Mouse (Mus musculus) midbrain, embryonic 14.5 days (tissue): ENCODE results near the gene Adcy3. TPM values are rescaled to one million over a fixed set of nuclear protein-coding genes. Genes with fewer than 3 reads are reported as not detected.

Experiments
- ATAC-seq: fragments of 200-750 bp; cut with Nextera tagmentation; 2 replicates; pipeline ENCODE4 v1.8.0; 2017; ENCODE audit warnings: moderate number of reproducible peaks, moderate library complexity; ENCODE audit not compliant: low FRiP score, low TSS enrichment
- DNase-seq: peaks from one replicate; pipeline ENCODE4 v3.0.0-alpha.2; 2015
- H3K27ac ChIP-seq: fragments of 300-500 bp; sonication (generic); replicated peaks from 2 replicates; pipeline ENCODE4 v1.5.1; 2014; ENCODE audit warnings: mild to moderate bottlenecking, low read depth, low read length, moderate library complexity
- H3K27me3 ChIP-seq: fragments of 300-500 bp; sonication (generic); 2 replicates; pipeline ENCODE4 v1.6.1; 2014; ENCODE audit warnings: low read length, control low read depth, mixed read lengths; ENCODE audit not compliant: control insufficient read depth, insufficient read depth
- H3K36me3 ChIP-seq: fragments of 300-500 bp; sonication (generic); 2 replicates; pipeline ENCODE4 v1.6.1; 2014; ENCODE audit warnings: low read length, control low read depth; ENCODE audit not compliant: control insufficient read depth, insufficient read depth
- H3K4me1 ChIP-seq: fragments of 300-500 bp; sonication (generic); 2 replicates; pipeline ENCODE4 v1.6.1; 2014; ENCODE audit warnings: mild to moderate bottlenecking, antibody characterized with exemption, low read length, control low read depth; ENCODE audit not compliant: control insufficient read depth, insufficient read depth
- H3K4me2 ChIP-seq: fragments of 300-500 bp; sonication (generic); 2 replicates; pipeline ENCODE4 v1.6.1; 2014; ENCODE audit warnings: mild to moderate bottlenecking, low read length, moderate library complexity
- H3K4me3 ChIP-seq: fragments of 300-500 bp; sonication (generic); replicated peaks from 2 replicates; pipeline ENCODE4 v1.5.1; 2014; ENCODE audit warnings: low read depth, low read length
- H3K9ac ChIP-seq: fragments of 300-500 bp; sonication (generic); replicated peaks from 2 replicates; pipeline ENCODE4 v1.6.1; 2014; ENCODE audit warnings: mild to moderate bottlenecking, low read length, moderate library complexity
- H3K9me3 ChIP-seq: fragments of 300-500 bp; sonication (generic); 2 replicates; pipeline ENCODE4 v1.6.1; 2016; ENCODE audit warnings: low read length, control low read depth, mixed read lengths; ENCODE audit not compliant: control insufficient read depth
- WGBS: fragments of 180-500 bp; shearing (Covaris S2); extraction: QIAGEN DNeasy Blood & Tissue Kit; methylation state at CpG from one replicate; pipeline ENCODE4 v1.1.7; 2014; 5-methylcytosine and 5-hydroxymethylcytosine counted together
- polyA plus RNA-seq: library from polyadenylated mRNA; unstranded; fragments of >200 nt; fragmentation: Nextera tagmentation; extraction: Ambion mirVana; gene quantifications from 2 replicates; pipeline ENCODE4 v1.2.1, GENCODE M21; 2014

Adcy3 gene
- polyA plus RNA-seq, 1 experiment from 2014 or later, result 9.6 TPM

DNA sequence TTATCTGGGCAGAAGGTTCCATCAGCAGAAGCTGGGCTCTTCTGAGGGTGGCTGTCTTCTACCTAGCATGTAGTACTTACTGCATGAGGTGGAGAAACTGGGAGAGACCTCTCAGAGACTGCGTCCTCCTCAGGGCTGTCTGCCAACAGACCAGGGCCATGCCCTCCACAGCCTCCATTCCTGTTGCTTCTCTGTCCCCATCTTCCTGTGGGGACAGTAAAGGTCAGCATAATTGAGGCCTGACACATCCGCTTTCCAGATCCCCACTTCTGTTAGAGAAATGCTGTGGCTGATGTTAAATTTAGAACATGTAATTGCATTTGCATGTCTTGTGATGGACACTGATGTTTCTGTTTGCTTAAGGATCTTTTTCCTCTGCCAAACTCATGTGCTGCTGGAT, 18.0 kb downstream of the Adcy3 start:
- ATAC-seq (no peak), DNase-seq (no peak)
- Histone ChIP-seq H3K36me3 (no peaks in the 10 kb centered on the region), H3K27ac (no peak overlapping the region), H3K4me2 (no peak overlapping the region), H3K27me3 (no peaks in the 10 kb centered on the region), H3K9me3 (no peaks in the 10 kb centered on the region), H3K4me1 (no peaks in the 10 kb centered on the region), H3K4me3 (no peak overlapping the region), H3K9ac (no peak overlapping the region)
- 89% methylated on average over 2 of the region's 2 CpGs for WGBS

- Histone ChIP-seq H3K4me3 (no peak overlapping the region), H3K27me3 (no peaks in the 10 kb centered on the region), H3K4me1 (no peaks in the 10 kb centered on the region), H3K4me2 (no peak overlapping the region), H3K9ac (no peak overlapping the region), H3K9me3 (no peaks in the 10 kb centered on the region), H3K27ac (no peak overlapping the region), H3K36me3 (no peaks in the 10 kb centered on the region)
- ATAC-seq (no peak), DNase-seq (no peak)
- 94% methylated on average over 3 of the region's 3 CpGs for WGBS
Measured at GRCm38 (mm10) chr12:4151969-4152368, 19.1 kb downstream of the Adcy3 start.

DNA sequence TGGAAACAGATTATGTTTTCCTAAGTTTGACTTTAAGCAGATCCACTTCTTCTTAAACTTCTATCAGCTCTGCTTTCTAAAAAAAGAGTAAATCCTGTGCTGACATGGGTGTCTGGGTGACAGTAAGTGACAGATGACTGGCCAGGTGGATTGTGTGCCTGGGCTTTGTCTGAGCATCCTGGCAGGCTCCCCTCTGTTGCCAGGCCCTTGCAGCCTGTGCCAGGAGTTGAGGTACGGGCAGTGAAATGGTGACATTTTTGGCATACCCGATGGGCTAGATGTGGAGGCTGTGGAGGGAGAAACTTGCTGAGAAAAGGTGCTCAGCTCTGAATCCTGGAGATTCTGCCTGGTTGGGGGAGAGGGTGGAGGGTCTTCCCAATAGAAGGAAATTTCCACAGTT, 24.6 kb downstream of the Adcy3 start:
- no peak for DNase-seq
- H3K4me1 ChIP-seq, result no peaks in the 10 kb centered on the region
- 87% methylated on average over 2 of the region's 2 CpGs for WGBS
- H3K4me2 ChIP-seq, result no peak overlapping the region
- no peak overlapping the region for H3K9ac ChIP-seq
- H3K9me3 ChIP-seq, result no peaks in the 10 kb centered on the region
- H3K27ac ChIP-seq, result no peak overlapping the region
- no peak overlapping the region for H3K4me3 ChIP-seq
- no peaks in the 10 kb centered on the region for H3K27me3 ChIP-seq
- no peak for ATAC-seq
- no peaks in the 10 kb centered on the region for H3K36me3 ChIP-seq

- Histone ChIP-seq H3K4me1 (no peaks in the 10 kb centered on the region), H3K4me3 (no peak overlapping the region), H3K27ac (no peak overlapping the region), H3K4me2 (no peak overlapping the region), H3K9ac (no peak overlapping the region), H3K36me3 (no peaks in the 10 kb centered on the region), H3K9me3 (no peaks in the 10 kb centered on the region), H3K27me3 (no peaks in the 10 kb centered on the region)
- 89% methylated on average over 3 of the region's 3 CpGs for WGBS
- DNase-seq, result no peak
- ATAC-seq, result no peak
Measured at GRCm38 (mm10) chr12:4158179-4158578, 25.3 kb downstream of the Adcy3 start.

- Histone ChIP-seq H3K4me1 (no peaks in the 10 kb centered on the region), H3K4me3 (no peak overlapping the region), H3K36me3 (no peaks in the 10 kb centered on the region), H3K9me3 (no peaks in the 10 kb centered on the region), H3K4me2 (no peak overlapping the region), H3K27me3 (no peaks in the 10 kb centered on the region), H3K27ac (no peak overlapping the region), H3K9ac (no peak overlapping the region)
- WGBS, result 91% methylated on average over 7 of the region's 7 CpGs
- ATAC-seq (no peak), DNase-seq (no peak)
Measured at GRCm38 (mm10) chr12:4158868-4159632, 26.1 kb downstream of the Adcy3 start.

DNA sequence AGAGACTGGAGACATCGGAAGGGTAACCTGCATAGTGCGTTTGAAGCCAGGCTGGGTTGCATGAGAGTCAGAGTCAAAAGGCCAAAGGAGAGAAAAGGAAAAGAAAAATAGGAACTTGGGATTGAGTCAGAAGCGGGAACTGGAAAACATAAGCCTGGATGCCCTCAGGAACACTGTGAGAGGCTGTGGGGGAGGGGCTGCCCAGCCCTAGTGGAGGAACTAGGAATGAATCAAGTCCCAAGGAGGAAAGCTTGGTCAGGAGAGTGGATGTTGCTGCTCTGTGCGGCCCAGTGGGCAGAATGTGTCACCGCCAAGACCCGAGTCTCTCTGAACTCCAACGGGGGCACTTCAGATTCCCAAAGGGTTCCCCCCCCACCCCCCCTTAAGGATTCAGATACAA, 27.4 kb downstream of the Adcy3 start:
- Histone ChIP-seq H3K4me3 (no peak overlapping the region), H3K36me3 (no peaks in the 10 kb centered on the region), H3K4me1 (no peaks in the 10 kb centered on the region), H3K4me2 (no peak overlapping the region), H3K27ac (no peak overlapping the region), H3K9me3 (no peaks in the 10 kb centered on the region), H3K9ac (no peak overlapping the region), H3K27me3 (no peaks in the 10 kb centered on the region)
- DNase-seq (no peak), ATAC-seq (no peak)
- WGBS, result 70% methylated on average over 7 of the region's 7 CpGs

GRCm38 (mm10) chr12:4162886-4163285, 30.0 kb downstream of the Adcy3 start:
- no peaks in the 10 kb centered on the region for H3K4me1 ChIP-seq
- no peak overlapping the region for H3K4me3 ChIP-seq
- H3K27ac ChIP-seq, result no peak overlapping the region
- 44% methylated on average over 2 of the region's 2 CpGs for WGBS
- ATAC-seq (no peak), DNase-seq (no peak)
- no peaks in the 10 kb centered on the region for H3K9me3 ChIP-seq
- no peak overlapping the region for H3K4me2 ChIP-seq
- no peaks in the 10 kb centered on the region for H3K36me3 ChIP-seq
- no peaks in the 10 kb centered on the region for H3K27me3 ChIP-seq
- no peak overlapping the region for H3K9ac ChIP-seq

GRCm38 (mm10) chr12:4166970-4167369, 34.1 kb downstream of the Adcy3 start:
- no peaks in the 10 kb centered on the region for H3K36me3 ChIP-seq
- H3K4me1 ChIP-seq, result no peaks in the 10 kb centered on the region
- 69% methylated on average over 3 of the region's 3 CpGs for WGBS
- H3K4me3 ChIP-seq, result no peak overlapping the region
- DNase-seq (no peak), ATAC-seq (no peak)
- no peak overlapping the region for H3K27ac ChIP-seq
- no peak overlapping the region for H3K9ac ChIP-seq
- H3K27me3 ChIP-seq, result no peaks in the 10 kb centered on the region
- H3K4me2 ChIP-seq, result no peak overlapping the region
- H3K9me3 ChIP-seq, result no peaks in the 10 kb centered on the region

DNA sequence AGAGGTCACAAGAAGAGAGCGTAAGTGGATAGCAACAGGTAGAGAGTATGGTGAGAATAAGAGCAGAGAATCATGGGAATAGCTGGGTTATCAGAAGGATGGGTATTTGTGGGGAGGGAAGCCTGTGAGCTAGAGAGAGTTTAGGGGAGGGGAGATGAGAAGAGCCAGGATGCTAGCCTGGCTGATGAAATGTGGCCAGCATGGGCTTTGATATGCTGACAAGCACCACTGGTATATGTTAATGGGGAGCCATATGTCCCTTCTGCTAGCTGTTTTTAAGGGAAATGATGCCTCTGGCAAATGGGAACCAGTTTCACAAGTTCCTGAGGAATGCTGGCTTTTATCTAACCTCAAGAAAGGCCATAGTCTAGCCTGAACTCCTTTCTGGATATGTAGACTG, 36.2 kb downstream of the Adcy3 start:
- Histone ChIP-seq H3K4me3 (no peak overlapping the region), H3K27ac (no peak overlapping the region), H3K36me3 (no peaks in the 10 kb centered on the region), H3K4me2 (no peak overlapping the region), H3K27me3 (no peaks in the 10 kb centered on the region), H3K4me1 (no peaks in the 10 kb centered on the region), H3K9ac (no peak overlapping the region), H3K9me3 (no peaks in the 10 kb centered on the region)
- DNase-seq (no peak), ATAC-seq (no peak)
- 100% methylated on average over 1 of the region's 1 CpGs for WGBS
